Mouse (Mus musculus): ENCODE data around the gene Pgm1. TPM values are rescaled to one million over a fixed set of nuclear protein-coding genes. Genes with fewer than 3 reads are reported as not detected.

Pgm1 gene
- polyA plus RNA-seq, 1 experiment from 2014 or later: 271 TPM

DNA sequence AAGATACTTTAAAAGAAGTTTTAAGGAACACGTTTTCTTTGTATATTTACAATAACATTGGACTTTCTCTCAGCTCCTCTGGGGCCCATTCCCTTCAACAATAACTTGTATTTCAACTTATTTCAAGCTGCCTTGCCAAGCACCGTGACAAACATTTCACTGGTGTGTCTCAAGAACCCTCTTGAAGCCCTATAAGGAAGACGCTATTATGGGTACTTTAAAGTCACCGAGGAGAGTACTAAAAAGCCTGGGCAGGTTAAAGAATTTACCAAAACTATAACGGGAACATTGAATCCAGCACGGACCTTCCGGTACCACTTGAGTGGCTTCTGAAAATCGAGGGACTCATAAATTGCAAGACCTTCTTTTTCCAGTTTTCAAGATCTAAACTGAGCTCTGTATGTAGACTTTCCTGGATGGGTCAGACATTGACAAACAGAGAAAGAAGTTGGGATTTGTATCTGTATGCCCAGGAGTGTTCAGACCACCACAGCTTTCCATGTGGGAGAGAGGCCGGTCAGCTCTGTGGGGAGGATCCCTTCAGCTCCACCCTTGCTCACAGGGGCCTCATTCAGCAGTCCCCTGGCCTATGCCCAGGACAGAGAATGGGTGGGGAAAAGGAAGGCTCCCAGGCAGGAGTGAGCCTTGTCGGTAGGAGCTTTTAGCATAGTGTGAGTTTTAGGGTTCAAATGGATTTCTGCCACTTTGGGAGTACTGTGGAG lies 1.5 kb downstream of the Pgm1 start:
- ATAC-seq (ENCODE audit: insufficient number of reproducible peaks, insufficient read depth, low FRiP score, low read depth): no peak
- Histone ChIP-seq H3K9me3 (ENCODE audit: control insufficient read depth, low read length) (no peaks in the 10 kb centered on the region), H3K4me1 (ENCODE audit: control insufficient read depth in 2 of 2, insufficient read depth in 2 of 2, low read length in 2 of 2) (peaks cover 13 to 26% of the 10 kb centered on the region in 2 experiments), H3K9ac (ENCODE audit: low read length) (peak overlapping the region; percentile 88), H3K27ac (replicated peaks in 1 of 2; ENCODE audit: control insufficient read depth in 1 of 2, insufficient read depth in 1 of 2, low read depth in 2 of 2, low read length in 2 of 2) (peak overlapping the region; percentile 99), H3K4me2 (ENCODE audit: low read length) (peak overlapping the region; percentile 68), H3K27me3 (ENCODE audit: control insufficient read depth, insufficient read depth, low read length) (no peaks in the 10 kb centered on the region), H3K4me3 (ENCODE audit: control insufficient read depth in 1 of 2, insufficient read depth in 1 of 2, low read depth in 1 of 2, low read length in 2 of 2) (peak overlapping the region; percentile 39 to 64), H3K36me3 (ENCODE audit: control insufficient read depth, insufficient read depth, low read length) (peaks cover 22% of the 10 kb centered on the region)
- WGBS: 22% methylated on average over 10 of the region's 10 CpGs

GRCm38 (mm10) chr4:99931240-99931580 lies 2.0 kb downstream of the Pgm1 start:
- no peaks in the 10 kb centered on the region for H3K27me3 ChIP-seq (ENCODE audit: control insufficient read depth, insufficient read depth, low read length)
- H3K9me3 ChIP-seq (ENCODE audit: control insufficient read depth, low read length): no peaks in the 10 kb centered on the region
- ATAC-seq (ENCODE audit: insufficient number of reproducible peaks, insufficient read depth, low FRiP score, low read depth): no peak
- peak overlapping the region; percentile 68 for H3K4me2 ChIP-seq (ENCODE audit: low read length)
- H3K27ac ChIP-seq (replicated peaks in 1 of 2; ENCODE audit: control insufficient read depth in 1 of 2, insufficient read depth in 1 of 2, low read depth in 2 of 2, low read length in 2 of 2): peak overlapping the region; percentile 99
- peak overlapping the region; percentile 88 for H3K9ac ChIP-seq (ENCODE audit: low read length)
- peak overlapping the region; percentile 39 to 64 for H3K4me3 ChIP-seq (ENCODE audit: control insufficient read depth in 1 of 2, insufficient read depth in 1 of 2, low read depth in 1 of 2, low read length in 2 of 2)
- WGBS: 37% methylated on average over 11 of the region's 11 CpGs
- H3K36me3 ChIP-seq (ENCODE audit: control insufficient read depth, insufficient read depth, low read length): peaks cover 27% of the 10 kb centered on the region
- H3K4me1 ChIP-seq (ENCODE audit: control insufficient read depth in 2 of 2, insufficient read depth in 2 of 2, low read length in 2 of 2): peaks cover 13 to 26% of the 10 kb centered on the region in 2 experiments

GRCm38 (mm10) chr4:99931807-99932206 lies 2.6 kb downstream of the Pgm1 start:
- H3K9me3 ChIP-seq (ENCODE audit: control insufficient read depth, low read length): no peaks in the 10 kb centered on the region
- peak overlapping the region; percentile 16 to 99; a peak in 3 of 4 replicates for H3K27ac ChIP-seq (replicated peaks in 1 of 2; ENCODE audit: control insufficient read depth in 1 of 2, insufficient read depth in 1 of 2, low read depth in 2 of 2, low read length in 2 of 2)
- peaks cover 32% of the 10 kb centered on the region for H3K36me3 ChIP-seq (ENCODE audit: control insufficient read depth, insufficient read depth, low read length)
- ATAC-seq (ENCODE audit: insufficient number of reproducible peaks, insufficient read depth, low FRiP score, low read depth): no peak
- peak overlapping the region; percentile 68 for H3K4me2 ChIP-seq (ENCODE audit: low read length)
- H3K9ac ChIP-seq (ENCODE audit: low read length): peak overlapping the region; percentile 88
- H3K27me3 ChIP-seq (ENCODE audit: control insufficient read depth, insufficient read depth, low read length): no peaks in the 10 kb centered on the region
- peaks cover 13 to 26% of the 10 kb centered on the region in 2 experiments for H3K4me1 ChIP-seq (ENCODE audit: control insufficient read depth in 2 of 2, insufficient read depth in 2 of 2, low read length in 2 of 2)
- WGBS: 35% methylated on average over 4 of the region's 4 CpGs
- peak overlapping the region in 1 of 2 experiments; percentile 64; a peak in 2 of 4 replicates for H3K4me3 ChIP-seq (ENCODE audit: control insufficient read depth in 1 of 2, insufficient read depth in 1 of 2, low read depth in 1 of 2, low read length in 2 of 2)

DNA sequence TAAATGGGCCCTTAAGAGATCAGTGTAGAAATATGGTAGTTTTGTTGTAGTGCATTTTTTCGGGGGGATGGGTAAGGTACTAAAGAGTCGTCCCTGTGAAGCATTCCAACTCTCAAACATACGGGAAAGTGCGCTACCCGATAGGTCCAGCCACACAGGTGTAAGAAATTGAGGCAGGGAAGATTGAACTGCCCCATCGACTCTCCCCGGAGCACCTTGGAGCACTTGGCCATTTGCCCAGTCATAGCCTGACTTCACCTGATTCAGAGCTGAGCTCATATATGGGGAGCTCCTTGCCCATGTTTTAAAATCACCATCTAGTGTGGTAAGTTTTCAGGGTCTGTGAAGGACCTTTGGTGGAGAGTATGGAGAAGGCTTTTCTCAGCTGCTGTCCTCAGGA lies 5.6 kb downstream of the Pgm1 start:
- Histone ChIP-seq H3K36me3 (ENCODE audit: control insufficient read depth, insufficient read depth, low read length) (peaks cover 39% of the 10 kb centered on the region), H3K9ac (ENCODE audit: low read length) (no peak overlapping the region), H3K27me3 (ENCODE audit: control insufficient read depth, insufficient read depth, low read length) (no peaks in the 10 kb centered on the region), H3K27ac (replicated peaks in 1 of 2; ENCODE audit: control insufficient read depth in 1 of 2, insufficient read depth in 1 of 2, low read depth in 2 of 2, low read length in 2 of 2) (no peak overlapping the region), H3K9me3 (ENCODE audit: control insufficient read depth, low read length) (no peaks in the 10 kb centered on the region), H3K4me1 (ENCODE audit: control insufficient read depth in 2 of 2, insufficient read depth in 2 of 2, low read length in 2 of 2) (peaks cover 14 to 22% of the 10 kb centered on the region in 2 experiments), H3K4me3 (ENCODE audit: control insufficient read depth in 1 of 2, insufficient read depth in 1 of 2, low read depth in 1 of 2, low read length in 2 of 2) (no peak overlapping the region), H3K4me2 (ENCODE audit: low read length) (no peak overlapping the region)
- no peak for ATAC-seq (ENCODE audit: insufficient number of reproducible peaks, insufficient read depth, low FRiP score, low read depth)
- 87% methylated on average over 7 of the region's 7 CpGs for WGBS

DNA sequence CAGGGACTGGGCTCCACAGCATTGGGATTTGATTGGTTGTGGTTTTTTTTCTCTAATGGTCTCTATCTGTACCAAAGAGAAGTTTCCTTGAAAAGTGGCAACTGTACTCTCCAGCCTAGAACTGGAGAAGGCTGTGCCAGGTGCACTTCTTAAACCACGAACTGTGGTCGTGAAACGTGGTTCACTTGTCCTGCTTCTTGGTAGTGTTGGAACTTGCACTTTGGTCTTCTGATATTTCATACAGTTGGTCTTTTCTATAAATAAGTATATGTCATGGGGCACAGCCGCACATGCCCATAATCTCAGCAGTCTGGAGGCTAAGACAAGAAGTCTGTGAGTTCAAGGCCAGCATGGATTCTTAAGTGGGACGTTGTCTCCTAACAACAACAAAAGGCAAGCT lies 7.1 kb downstream of the Pgm1 start:
- H3K4me1 ChIP-seq (ENCODE audit: control insufficient read depth in 2 of 2, insufficient read depth in 2 of 2, low read length in 2 of 2): peaks cover 12 to 27% of the 10 kb centered on the region in 2 experiments
- H3K9ac ChIP-seq (ENCODE audit: low read length): no peak overlapping the region
- no peaks in the 10 kb centered on the region for H3K9me3 ChIP-seq (ENCODE audit: control insufficient read depth, low read length)
- H3K4me2 ChIP-seq (ENCODE audit: low read length): no peak overlapping the region
- ATAC-seq (ENCODE audit: insufficient number of reproducible peaks, insufficient read depth, low FRiP score, low read depth): no peak
- no peak overlapping the region for H3K27ac ChIP-seq (replicated peaks in 1 of 2; ENCODE audit: control insufficient read depth in 1 of 2, insufficient read depth in 1 of 2, low read depth in 2 of 2, low read length in 2 of 2)
- peaks cover 39% of the 10 kb centered on the region for H3K36me3 ChIP-seq (ENCODE audit: control insufficient read depth, insufficient read depth, low read length)
- 87% methylated on average over 5 of the region's 5 CpGs for WGBS
- H3K27me3 ChIP-seq (ENCODE audit: control insufficient read depth, insufficient read depth, low read length): no peaks in the 10 kb centered on the region
- H3K4me3 ChIP-seq (ENCODE audit: control insufficient read depth in 1 of 2, insufficient read depth in 1 of 2, low read depth in 1 of 2, low read length in 2 of 2): no peak overlapping the region

- ATAC-seq (ENCODE audit: insufficient number of reproducible peaks, insufficient read depth, low FRiP score, low read depth): no peak
- H3K36me3 ChIP-seq (ENCODE audit: control insufficient read depth, insufficient read depth, low read length): peaks cover 23% of the 10 kb centered on the region
- H3K4me3 ChIP-seq (ENCODE audit: control insufficient read depth in 1 of 2, insufficient read depth in 1 of 2, low read depth in 1 of 2, low read length in 2 of 2): no peak overlapping the region
- H3K9ac ChIP-seq (ENCODE audit: low read length): no peak overlapping the region
- WGBS: 44% methylated on average over 16 of the region's 16 CpGs
- peak overlapping the region; percentile 19 to 27; a peak in 3 of 4 replicates for H3K27ac ChIP-seq (replicated peaks in 1 of 2; ENCODE audit: control insufficient read depth in 1 of 2, insufficient read depth in 1 of 2, low read depth in 2 of 2, low read length in 2 of 2)
- no peaks in the 10 kb centered on the region for H3K9me3 ChIP-seq (ENCODE audit: control insufficient read depth, low read length)
- no peaks in the 10 kb centered on the region for H3K27me3 ChIP-seq (ENCODE audit: control insufficient read depth, insufficient read depth, low read length)
- H3K4me2 ChIP-seq (ENCODE audit: low read length): no peak overlapping the region
- H3K4me1 ChIP-seq (ENCODE audit: control insufficient read depth in 2 of 2, insufficient read depth in 2 of 2, low read length in 2 of 2): peaks cover 14 to 29% of the 10 kb centered on the region in 2 experiments
Observed at GRCm38 (mm10) chr4:99939711-99940505, 10.7 kb downstream of the Pgm1 start.

- Histone ChIP-seq H3K9me3 (ENCODE audit: control insufficient read depth, low read length) (no peaks in the 10 kb centered on the region), H3K4me3 (ENCODE audit: control insufficient read depth in 1 of 2, insufficient read depth in 1 of 2, low read depth in 1 of 2, low read length in 2 of 2) (no peak overlapping the region), H3K4me2 (ENCODE audit: low read length) (no peak overlapping the region), H3K36me3 (ENCODE audit: control insufficient read depth, insufficient read depth, low read length) (peaks cover 6% of the 10 kb centered on the region), H3K4me1 (ENCODE audit: control insufficient read depth in 2 of 2, insufficient read depth in 2 of 2, low read length in 2 of 2) (peaks cover 14 to 29% of the 10 kb centered on the region in 2 experiments), H3K27me3 (ENCODE audit: control insufficient read depth, insufficient read depth, low read length) (no peaks in the 10 kb centered on the region), H3K27ac (replicated peaks in 1 of 2; ENCODE audit: control insufficient read depth in 1 of 2, insufficient read depth in 1 of 2, low read depth in 2 of 2, low read length in 2 of 2) (no peak overlapping the region; a peak in 1 of 4 replicates), H3K9ac (ENCODE audit: low read length) (no peak overlapping the region)
- 47% methylated on average over 10 of the region's 10 CpGs for WGBS
- ATAC-seq (ENCODE audit: insufficient number of reproducible peaks, insufficient read depth, low FRiP score, low read depth): no peak
Observed at GRCm38 (mm10) chr4:99941655-99942414, 12.6 kb downstream of the Pgm1 start.

All from heart, embryonic 14.5 days (tissue).